Mouse (Mus musculus) CH12.LX (cell line): ENCODE data around the gene Tmem251. TPM values are rescaled to one million over a fixed set of nuclear protein-coding genes. Genes with fewer than 3 reads are reported as not detected.

Experiments used
- DNase-seq: peaks from one replicate; pipeline ENCODE4 v3.0.0-alpha.2; 2013; ENCODE audit errors: extremely low read depth
- H3K27ac ChIP-seq: 2 replicates; pipeline ENCODE4 v1.5.1; 2012; ENCODE audit warnings: low read depth, mild to moderate bottlenecking, control low read depth, moderate library complexity; ENCODE audit not compliant: insufficient read depth
- H3K27me3 ChIP-seq: replicated peaks from 2 replicates; pipeline ENCODE3; 2012; ENCODE audit warnings: inconsistent platforms
- H3K36me3 ChIP-seq, 2 experiments: replicated peaks in 1 of 2; 2 replicates each; pipeline versions ENCODE3 to v1.6.1; 2012; ENCODE audit warnings: inconsistent platforms in 1 of 2, low read length in 1 of 2, mild to moderate bottlenecking in 1 of 2, mixed read lengths in 1 of 2, moderate library complexity in 1 of 2; ENCODE audit not compliant: control insufficient read depth in 1 of 2, insufficient read depth in 1 of 2
- H3K4me1 ChIP-seq, 2 experiments: 2 replicates each; pipeline ENCODE4 v1.6.1; 2012; ENCODE audit warnings: inconsistent platforms in 1 of 2, moderate library complexity in 1 of 2; ENCODE audit not compliant: insufficient read depth in 2 of 2, control insufficient read depth in 1 of 2
- H3K4me2 ChIP-seq: 2 replicates; pipeline ENCODE4 v1.6.1; 2012; ENCODE audit warnings: low read depth, mild to moderate bottlenecking, control low read depth; ENCODE audit not compliant: poor library complexity, insufficient read depth, severe bottlenecking
- H3K4me3 ChIP-seq, 3 experiments: fragments of 150-350 bp in 1 of 3; sonication (generic) in 1 of 3; replicated peaks in 1 of 3; 2 replicates each; pipeline versions ENCODE3 to v1.5.1; 2011 to 2012; ENCODE audit warnings: low read depth in 2 of 3, low read length in 2 of 3, mild to moderate bottlenecking in 2 of 3, moderate library complexity in 2 of 3, control low read depth in 1 of 3, improper control_type of control experiment in 1 of 3, inconsistent platforms in 1 of 3, mixed read lengths in 1 of 3; ENCODE audit not compliant: poor library complexity in 1 of 3
- H3K79me2 ChIP-seq: replicated peaks from 2 replicates; pipeline ENCODE4 v1.6.1; 2012; ENCODE audit warnings: mild to moderate bottlenecking, moderate library complexity; ENCODE audit not compliant: control insufficient read depth, poor library complexity, insufficient read depth, severe bottlenecking; ENCODE audit errors: extremely low read depth
- H3K9ac ChIP-seq: 2 replicates; pipeline ENCODE4 v1.6.1; 2012; ENCODE audit warnings: low read depth, mild to moderate bottlenecking, control low read depth, moderate library complexity; ENCODE audit not compliant: insufficient read depth
- H3K9me3 ChIP-seq: replicated peaks from 2 replicates; pipeline ENCODE3; 2012; ENCODE audit warnings: low read length, inconsistent platforms, mixed read lengths
- BHLHE40 ChIP-seq: IDR thresholded peaks from 2 replicates; pipeline ENCODE4 v1.6.1; 2011; ENCODE audit warnings: mild to moderate bottlenecking, low read depth, low read length, improper control_type of control experiment
- CHD1 ChIP-seq: IDR thresholded peaks from 2 replicates; pipeline ENCODE4 v1.6.1; 2012; ENCODE audit warnings: low read depth, low read length, improper control_type of control experiment, inconsistent platforms
- E2F4 ChIP-seq: IDR thresholded peaks from 2 replicates; pipeline ENCODE4 v1.6.1; 2011; ENCODE audit warnings: low read depth, low read length, improper control_type of control experiment; ENCODE audit not compliant: insufficient replicate concordance
- ELF1 ChIP-seq: IDR thresholded peaks from 2 replicates; pipeline ENCODE4 v1.6.1; 2014; ENCODE audit warnings: low read depth, mild to moderate bottlenecking, inconsistent platforms, low read length, improper control_type of control experiment
- ETS1 ChIP-seq: conservative IDR thresholded peaks from 2 replicates; pipeline ENCODE4 v1.6.1; 2012; ENCODE audit warnings: low read depth, mild to moderate bottlenecking, inconsistent platforms, low read length, improper control_type of control experiment, moderate library complexity
- GABPA ChIP-seq: IDR thresholded peaks from 2 replicates; pipeline ENCODE4 v1.6.1; 2012; ENCODE audit warnings: low read depth, low read length, improper control_type of control experiment, inconsistent platforms; ENCODE audit not compliant: insufficient replicate concordance
- HCFC1 ChIP-seq: IDR thresholded peaks from 2 replicates; pipeline ENCODE4 v1.6.1; 2012; ENCODE audit warnings: low read depth, mild to moderate bottlenecking, inconsistent platforms, low read length, improper control_type of control experiment
- IRF4 ChIP-seq: IDR thresholded peaks from 2 replicates; pipeline ENCODE4 v1.6.1; 2014; ENCODE audit warnings: low read depth, mild to moderate bottlenecking, inconsistent platforms, low read length, improper control_type of control experiment
- JUN ChIP-seq: IDR thresholded peaks from 2 replicates; pipeline ENCODE4 v1.6.1; 2011; ENCODE audit warnings: low read depth, mild to moderate bottlenecking, low read length, improper control_type of control experiment, moderate library complexity; ENCODE audit not compliant: insufficient read depth
- JUND ChIP-seq: conservative IDR thresholded peaks from 2 replicates; pipeline ENCODE4 v1.6.1; 2011; ENCODE audit warnings: low read depth, low read length, improper control_type of control experiment
- KAT2A ChIP-seq: IDR thresholded peaks from 2 replicates; pipeline ENCODE4 v1.6.1; 2012; ENCODE audit warnings: low read length, improper control_type of control experiment, inconsistent platforms; ENCODE audit not compliant: insufficient replicate concordance
- MAX ChIP-seq: IDR thresholded peaks from 2 replicates; pipeline ENCODE4 v1.6.1; 2011; ENCODE audit warnings: low read length, improper control_type of control experiment
- MAZ ChIP-seq: IDR thresholded peaks from 2 replicates; pipeline ENCODE4 v1.6.1; 2012; ENCODE audit warnings: low read depth, mild to moderate bottlenecking, inconsistent platforms, low read length, improper control_type of control experiment, moderate library complexity
- MEF2A ChIP-seq: IDR thresholded peaks from 2 replicates; pipeline ENCODE4 v1.6.1; 2014; ENCODE audit warnings: low read depth, mild to moderate bottlenecking, inconsistent platforms, low read length, improper control_type of control experiment, borderline replicate concordance
- MXI1 ChIP-seq: IDR thresholded peaks from 2 replicates; pipeline ENCODE4 v1.6.1; 2011; ENCODE audit warnings: mild to moderate bottlenecking, low read depth, low read length, improper control_type of control experiment
- RAD21 ChIP-seq: IDR thresholded peaks from 2 replicates; pipeline ENCODE4 v1.6.1; 2011; ENCODE audit warnings: low read depth, mild to moderate bottlenecking, low read length, improper control_type of control experiment, moderate library complexity
- SIN3A ChIP-seq: IDR thresholded peaks from 2 replicates; pipeline ENCODE4 v1.6.1; 2012; ENCODE audit warnings: low read length, improper control_type of control experiment, inconsistent platforms
- SMC3 ChIP-seq: IDR thresholded peaks from 2 replicates; pipeline ENCODE4 v1.6.1; 2011; ENCODE audit warnings: low read depth, low read length, improper control_type of control experiment
- UBTF ChIP-seq: IDR thresholded peaks from 2 replicates; pipeline ENCODE4 v1.6.1; 2012; ENCODE audit warnings: low read depth, mild to moderate bottlenecking, inconsistent platforms, low read length, improper control_type of control experiment, moderate library complexity
- ZC3H11A ChIP-seq: IDR thresholded peaks from 2 replicates; pipeline ENCODE4 v1.6.1; 2012; ENCODE audit warnings: low read depth, mild to moderate bottlenecking, inconsistent platforms, low read length, improper control_type of control experiment
- ZKSCAN1 ChIP-seq: IDR thresholded peaks from 2 replicates; pipeline ENCODE4 v1.6.1; 2012; ENCODE audit warnings: low read depth, inconsistent platforms, low read length, improper control_type of control experiment, borderline replicate concordance
- ZMIZ1 ChIP-seq: IDR thresholded peaks from 2 replicates; pipeline ENCODE4 v1.6.1; 2012; ENCODE audit warnings: low read depth, mild to moderate bottlenecking, inconsistent platforms, low read length, improper control_type of control experiment
- ZNF384 ChIP-seq: IDR thresholded peaks from 2 replicates; pipeline ENCODE4 v1.6.1; 2012; ENCODE audit warnings: low read depth, low read length, improper control_type of control experiment, inconsistent platforms
- dilution Hi-C: fragments of 300-500 bp; cut with MboI; formaldehyde crosslinking; loops from 2 replicates; pipeline ENCODE4 v1.14.3; 2020; ENCODE audit warnings: low sequenced_read_pairs; ENCODE audit not compliant: extremely low pct_unique_long_range_greater_than_20kb, extremely low pct_ligation_motif_present
- in situ Hi-C: fragments of 300-500 bp; cut with MboI; formaldehyde crosslinking; loops from 3 replicates; pipeline ENCODE4 v1.14.3; 2019; ENCODE audit warnings: low sequenced_read_pairs, low pct_ligation_motif_present, low pct_unique_long_range_greater_than_20kb, mixed read lengths
- polyA plus RNA-seq: library from polyadenylated mRNA; unstranded; fragments of >175 nt; gene quantifications from 2 replicates; pipeline ENCODE4 v1.2.1, GENCODE M21; 2012; ENCODE audit warnings: low read depth; ENCODE audit not compliant: insufficient read length
- total RNA-seq, 2 experiments: library from RNA; depleted of rRNA; stranded (reverse); fragments of 300-350 nt in 1 of 2; fragments of >200 nt in 1 of 2; gene quantifications; 2 replicates each; pipeline ENCODE4 v1.2.3; 2012 to 2014

The Tmem251 gene
- total and polyA plus RNA-seq, 3 experiments = 3.9 to 13.9 (median 11.1) TPM

GRCm38 (mm10) chr12:102710851-102711375 is 32.6 kb upstream of the Tmem251 start:
- TF ChIP-seq ZKSCAN1 (no peak), HCFC1 (no peak), ETS1 (no peak), ZNF384 (no peak), UBTF (no peak), ZMIZ1 (no peak), MAZ (no peak), BHLHE40 (no peak), ELF1 (no peak), MAX (no peak), SIN3A (no peak), MEF2A (no peak), GABPA (no peak)

GRCm38 (mm10) chr12:102713153-102713865 is 30.3 kb upstream of the Tmem251 start:
- Histone ChIP-seq H3K79me2 (no peaks in the 10 kb centered on the region), H3K4me1 (no peaks in the 10 kb centered on the region), H3K27ac (no peak overlapping the region), H3K4me3 (no peak overlapping the region), H3K9me3 (no peaks in the 10 kb centered on the region), H3K9ac (no peak overlapping the region), H3K4me2 (no peak overlapping the region), H3K36me3 (no peaks in the 10 kb centered on the region), H3K27me3 (no peaks in the 10 kb centered on the region)
- TF ChIP-seq SMC3 (no peak), CHD1 (no peak), MXI1 (no peak), IRF4 (no peak), JUND (no peak), ZC3H11A (no peak), SIN3A (no peak), KAT2A (no peak), ETS1 (no peak), JUN (no peak), RAD21 (no peak), E2F4 (no peak), ZKSCAN1 (no peak)
- in situ Hi-C loops = no loop called here
- dilution Hi-C loops = no loop called here
- no peak for DNase-seq

More at GRCm38 (mm10) chr12:102710851-102711375, 32.6 kb upstream of the Tmem251 start:
- no peak for DNase-seq
- Histone ChIP-seq H3K79me2 (no peaks in the 10 kb centered on the region), H3K4me3 (no peak overlapping the region), H3K4me1 (peaks cover 0 to 5% of the 10 kb centered on the region in 2 experiments; a peak in 1 of 4 replicates), H3K36me3 (no peaks in the 10 kb centered on the region), H3K27ac (no peak overlapping the region), H3K9ac (no peak overlapping the region), H3K9me3 (no peaks in the 10 kb centered on the region), H3K27me3 (peaks cover 1% of the 10 kb centered on the region), H3K4me2 (no peak overlapping the region)
- dilution Hi-C loops = no loop called here
- in situ Hi-C loops = no loop called here
